Mouse (Mus musculus): ENCODE data around the gene Zcchc4. TPM values are rescaled to one million over a fixed set of nuclear protein-coding genes. Genes with fewer than 3 reads are reported as not detected.

Gene Zcchc4
- total and polyA plus RNA-seq, 3 experiments: 14.8 to 18.9 (median 17.2) TPM

DNA sequence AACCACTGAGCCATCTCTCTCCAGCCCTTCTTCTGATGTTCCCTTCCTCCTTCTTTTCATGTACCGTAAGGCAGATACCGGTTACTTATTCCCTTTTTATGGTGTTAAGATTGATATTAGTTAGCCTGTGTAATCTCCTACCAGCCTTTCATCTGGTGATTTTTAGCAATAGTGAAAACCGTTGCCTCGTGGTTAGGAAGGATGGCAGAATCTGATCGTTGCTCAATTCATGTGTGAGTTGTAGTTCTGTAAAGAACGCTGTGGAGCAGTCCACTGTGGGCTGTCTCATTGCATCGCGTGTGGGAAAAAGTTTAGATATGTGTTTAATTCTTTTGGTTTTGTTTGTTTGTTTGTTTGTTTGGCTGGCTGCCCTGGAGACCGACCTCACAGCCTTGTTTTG is 18.0 kb downstream of the Zcchc4 start:
- peaks cover 38 to 93% of the 10 kb centered on the region in 2 experiments for H3K36me3 ChIP-seq (replicated peaks in 1 of 2; ENCODE audit: control insufficient read depth in 1 of 2, insufficient read depth in 1 of 2, low read length in 1 of 2)
- H3K27me3 ChIP-seq (replicated peaks): no peaks in the 10 kb centered on the region
- H3K9me3 ChIP-seq (replicated peaks; ENCODE audit: low read length): no peaks in the 10 kb centered on the region
- H3K79me2 ChIP-seq (replicated peaks; ENCODE audit: control insufficient read depth, extremely low read depth, insufficient read depth, poor library complexity, severe bottlenecking): no peaks in the 10 kb centered on the region; the same call in 1 of the 2 replicates
- H3K4me1 ChIP-seq (ENCODE audit: control insufficient read depth in 1 of 2, insufficient read depth in 2 of 2): no peaks in the 10 kb centered on the region
- no peak overlapping the region for H3K4me3 ChIP-seq (replicated peaks in 1 of 3; ENCODE audit: low read depth in 2 of 3, low read length in 2 of 3, poor library complexity in 1 of 3)
- dilution Hi-C loops (cut with MboI; ENCODE audit: extremely low pct_ligation_motif_present, extremely low pct_unique_long_range_greater_than_20kb, low sequenced_read_pairs) (no loop called here), in situ Hi-C loops (cut with MboI; ENCODE audit: low pct_ligation_motif_present, low pct_unique_long_range_greater_than_20kb, low sequenced_read_pairs) (no loop called here)
- no peak for DNase-seq (ENCODE audit: extremely low read depth)
- no peak overlapping the region for H3K27ac ChIP-seq (ENCODE audit: insufficient read depth, low read depth)
- no peak overlapping the region for H3K4me2 ChIP-seq (ENCODE audit: insufficient read depth, low read depth, poor library complexity, severe bottlenecking)
- no peak for TF ChIP-seq EP300 (IDR thresholded peaks at IDR 0.05; ENCODE audit: low read length)
- no peak for TF ChIP-seq MAFK (IDR thresholded peaks at IDR 0.05; ENCODE audit: insufficient replicate concordance, low read length)
- no peak for TF ChIP-seq BHLHE40 (IDR thresholded peaks at IDR 0.05; ENCODE audit: low read depth, low read length)
- TF ChIP-seq UBTF (IDR thresholded peaks at IDR 0.05; ENCODE audit: low read depth, low read length): no peak
- TF ChIP-seq MAZ (IDR thresholded peaks at IDR 0.05; ENCODE audit: low read depth, low read length): no peak
- TF ChIP-seq SIN3A (IDR thresholded peaks at IDR 0.05; ENCODE audit: low read length): no peak
- TF ChIP-seq ETS1 (conservative IDR thresholded peaks at IDR 0.05; ENCODE audit: low read depth, low read length): no peak
- no peak for TF ChIP-seq KAT2A (IDR thresholded peaks at IDR 0.05; ENCODE audit: insufficient replicate concordance, low read length)
- TF ChIP-seq RCOR1 (conservative IDR thresholded peaks at IDR 0.05; ENCODE audit: low read depth, low read length): no peak
- TF ChIP-seq CHD1 (IDR thresholded peaks at IDR 0.05; ENCODE audit: low read depth, low read length): no peak
- no peak for TF ChIP-seq ZMIZ1 (IDR thresholded peaks at IDR 0.05; ENCODE audit: low read depth, low read length)
- TF ChIP-seq MAX (IDR thresholded peaks at IDR 0.05; ENCODE audit: low read length): no peak
- no peak for TF ChIP-seq PAX5 (IDR thresholded peaks at IDR 0.05; ENCODE audit: low read length)
- TF ChIP-seq POLR2AphosphoS2 (IDR thresholded peaks at IDR 0.05; ENCODE audit: low read depth, low read length): no peak
- no peak for TF ChIP-seq ZNF384 (IDR thresholded peaks at IDR 0.05; ENCODE audit: low read depth, low read length)
- TF ChIP-seq USF2 (conservative IDR thresholded peaks at IDR 0.05; ENCODE audit: low read depth, low read length): no peak
- H3K9ac ChIP-seq (ENCODE audit: insufficient read depth, low read depth): no peak overlapping the region

GRCm38 (mm10) chr5:52794109-52794508 is 18.9 kb downstream of the Zcchc4 start:
- no peaks in the 10 kb centered on the region for H3K4me1 ChIP-seq (ENCODE audit: control insufficient read depth in 1 of 2, insufficient read depth in 2 of 2)
- peaks cover 37 to 93% of the 10 kb centered on the region in 2 experiments for H3K36me3 ChIP-seq (replicated peaks in 1 of 2; ENCODE audit: control insufficient read depth in 1 of 2, insufficient read depth in 1 of 2, low read length in 1 of 2)
- dilution Hi-C loops (cut with MboI; ENCODE audit: extremely low pct_ligation_motif_present, extremely low pct_unique_long_range_greater_than_20kb, low sequenced_read_pairs): no loop called here
- no peak for DNase-seq (ENCODE audit: extremely low read depth)
- no peak overlapping the region for H3K4me3 ChIP-seq (replicated peaks in 1 of 3; ENCODE audit: low read depth in 2 of 3, low read length in 2 of 3, poor library complexity in 1 of 3)
- H3K9ac ChIP-seq (ENCODE audit: insufficient read depth, low read depth): no peak overlapping the region
- H3K79me2 ChIP-seq (replicated peaks; ENCODE audit: control insufficient read depth, extremely low read depth, insufficient read depth, poor library complexity, severe bottlenecking): no peaks in the 10 kb centered on the region; the same call in 1 of the 2 replicates
- in situ Hi-C loops (cut with MboI; ENCODE audit: low pct_ligation_motif_present, low pct_unique_long_range_greater_than_20kb, low sequenced_read_pairs): no loop called here
- H3K27me3 ChIP-seq (replicated peaks): no peaks in the 10 kb centered on the region
- TF ChIP-seq GABPA (IDR thresholded peaks at IDR 0.05; ENCODE audit: insufficient replicate concordance, low read depth, low read length) (no peak), POLR2A (IDR thresholded peaks at IDR 0.05; ENCODE audit: low read depth, low read length) (no peak), MEF2A (IDR thresholded peaks at IDR 0.05; ENCODE audit: borderline replicate concordance, low read depth, low read length) (no peak), KAT2A (IDR thresholded peaks at IDR 0.05; ENCODE audit: insufficient replicate concordance, low read length) (no peak), UBTF (IDR thresholded peaks at IDR 0.05; ENCODE audit: low read depth, low read length) (no peak), ETS1 (conservative IDR thresholded peaks at IDR 0.05; ENCODE audit: low read depth, low read length) (no peak), TCF12 (IDR thresholded peaks at IDR 0.05; ENCODE audit: low read depth, low read length) (no peak)
- no peak overlapping the region for H3K27ac ChIP-seq (ENCODE audit: insufficient read depth, low read depth)
- H3K4me2 ChIP-seq (ENCODE audit: insufficient read depth, low read depth, poor library complexity, severe bottlenecking): no peak overlapping the region
- H3K9me3 ChIP-seq (replicated peaks; ENCODE audit: low read length): no peaks in the 10 kb centered on the region
